Mouse (Mus musculus): ENCODE measurements around the gene Ppp6r2. TPM values are rescaled to one million over a fixed set of nuclear protein-coding genes. Genes with fewer than 3 reads are reported as not detected.
A peak's percentile ranks its signal among the peaks of the same experiment; 100 is the strongest.

Gene Ppp6r2
- polyA plus RNA-seq, 1 experiment from 2014 or later = 26.8 TPM

- H3K9me3 ChIP-seq = no peaks in the 10 kb centered on the region
- H3K27me3 ChIP-seq (replicated peaks; ENCODE audit: low read depth, poor library complexity, severe bottlenecking) = no peaks in the 10 kb centered on the region
- no peak overlapping the region for H3K4me3 ChIP-seq
- WGBS = 88% methylated on average over 5 of the region's 5 CpGs
- H3K4me1 ChIP-seq = peaks cover 49% of the 10 kb centered on the region
- DNase-seq (ENCODE audit: low spot score) = no peak
- 0 out of 2 replicates have a peak overlapping the region, but pooled peaks have one; percentile 37 for H3K27ac ChIP-seq (replicated peaks)
- peaks cover 67% of the 10 kb centered on the region for H3K36me3 ChIP-seq (replicated peaks)
Observed at GRCm38 (mm10) chr15:89184937-89185227, 26.5 kb upstream of the Ppp6r2 start.

DNA sequence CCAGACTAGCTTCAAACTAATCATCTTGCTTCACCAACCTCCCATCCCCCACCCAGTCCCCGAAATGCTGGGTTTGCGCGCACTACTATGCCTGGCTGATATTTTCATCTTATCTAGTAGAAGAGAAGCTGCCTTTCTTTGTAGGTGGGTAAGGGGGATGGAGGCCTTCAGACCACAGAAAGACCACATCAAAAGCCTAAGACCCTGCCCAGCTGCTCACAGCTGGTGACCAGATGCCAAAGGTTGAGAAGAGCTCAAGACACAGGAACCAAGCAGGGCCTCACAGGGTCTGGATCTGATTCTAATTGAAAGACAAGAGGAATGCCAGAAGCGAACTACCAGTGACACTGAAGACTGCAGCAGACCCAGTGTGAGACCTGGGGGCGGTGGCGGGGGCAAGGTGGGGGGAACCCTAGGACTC lies 16.1 kb upstream of the Ppp6r2 start:
- H3K9me3 ChIP-seq = no peaks in the 10 kb centered on the region
- peaks cover 28% of the 10 kb centered on the region for H3K36me3 ChIP-seq (replicated peaks)
- peaks cover 24% of the 10 kb centered on the region for H3K4me1 ChIP-seq
- no peaks in the 10 kb centered on the region for H3K27me3 ChIP-seq (replicated peaks; ENCODE audit: low read depth, poor library complexity, severe bottlenecking)
- WGBS = 16% methylated on average over 6 of the region's 6 CpGs
- DNase-seq (ENCODE audit: low spot score) = peak; percentile 76
- peak overlapping the region; percentile 97 for H3K4me3 ChIP-seq
- H3K27ac ChIP-seq (replicated peaks) = peak overlapping the region; percentile 99

DNA sequence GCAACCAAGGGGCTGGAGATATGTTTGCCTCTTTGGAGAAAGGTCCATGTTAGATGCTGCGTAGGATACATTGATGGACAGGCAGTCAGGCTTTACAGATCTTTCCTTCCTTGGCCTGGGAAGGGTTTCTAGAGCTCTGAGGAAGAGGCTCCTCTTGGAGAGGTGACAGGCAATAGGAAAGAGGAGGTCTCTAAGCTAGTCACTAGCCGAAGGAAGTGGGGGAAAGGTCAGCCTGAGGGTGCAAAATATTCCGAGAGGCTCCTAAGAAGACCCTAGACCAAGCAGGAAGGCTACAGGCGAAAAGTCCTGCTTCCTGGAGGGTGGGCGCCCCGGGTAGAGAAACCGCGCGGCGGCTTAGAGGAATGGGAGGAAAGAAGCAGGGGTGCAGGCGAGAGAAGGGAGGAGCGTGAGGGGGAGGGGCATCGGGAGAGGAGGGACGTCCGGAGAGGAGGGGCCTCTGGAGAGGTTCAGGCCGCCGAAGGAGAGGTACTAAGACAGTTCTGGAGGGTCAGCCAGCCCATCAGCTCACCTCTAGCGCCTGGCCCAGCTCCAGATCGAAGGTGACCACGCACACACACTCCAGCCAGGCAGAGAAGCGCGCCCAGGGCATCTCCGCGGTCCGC lies 15.6 kb upstream of the Ppp6r2 start:
- peaks cover 24% of the 10 kb centered on the region for H3K4me1 ChIP-seq
- H3K36me3 ChIP-seq (replicated peaks) = peaks cover 23% of the 10 kb centered on the region
- H3K27me3 ChIP-seq (replicated peaks; ENCODE audit: low read depth, poor library complexity, severe bottlenecking) = no peaks in the 10 kb centered on the region
- H3K27ac ChIP-seq (replicated peaks) = peak overlapping the region; percentile 99
- under 1% methylated on average over 25 of the region's 25 CpGs for WGBS
- peak; percentile 91 for DNase-seq (ENCODE audit: low spot score)
- H3K4me3 ChIP-seq = peak overlapping the region; percentile 97
- H3K9me3 ChIP-seq = no peaks in the 10 kb centered on the region

GRCm38 (mm10) chr15:89196313-89196706 lies 15.0 kb upstream of the Ppp6r2 start, which contains the start of gene Dennd6b:
Dennd6b (minus strand) TSS chr15:89196496.
- no peaks in the 10 kb centered on the region for H3K27me3 ChIP-seq (replicated peaks; ENCODE audit: low read depth, poor library complexity, severe bottlenecking)
- H3K27ac ChIP-seq (replicated peaks) = peak within 1 kb of the TSS; percentile 99
- DNase-seq (ENCODE audit: low spot score) = peak; percentile 96
- H3K36me3 ChIP-seq (replicated peaks) = peaks cover 18% of the 10 kb centered on the region; the same call in 1 of the 2 replicates
- H3K9me3 ChIP-seq = no peaks in the 10 kb centered on the region
- peaks cover 24% of the 10 kb centered on the region for H3K4me1 ChIP-seq
- peak within 1 kb of the TSS; percentile 97 for H3K4me3 ChIP-seq
- under 1% methylated on average over 38 of the region's 38 CpGs for WGBS

DNA sequence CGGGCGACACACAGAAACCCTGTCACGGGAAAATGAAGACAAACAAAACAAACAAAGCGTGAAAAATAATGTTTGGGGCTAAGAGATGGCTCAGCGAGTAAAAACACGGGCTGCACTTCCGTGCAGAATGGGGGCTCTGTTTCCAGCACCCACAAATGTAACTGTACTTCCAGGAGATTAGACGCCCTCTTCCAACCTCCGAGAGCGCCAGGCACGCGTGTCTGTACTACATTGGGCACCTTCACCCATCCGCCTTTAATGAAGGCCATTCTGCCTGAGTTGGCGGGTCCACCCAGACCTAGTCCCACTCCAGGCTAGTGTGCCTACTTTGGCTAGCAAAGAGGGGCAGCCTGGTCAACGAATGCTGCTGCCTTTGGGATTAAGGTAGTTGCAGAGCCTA lies 14.3 kb upstream of the Ppp6r2 start:
- Histone ChIP-seq H3K27ac (replicated peaks) (peak overlapping the region; percentile 99), H3K27me3 (replicated peaks; ENCODE audit: low read depth, poor library complexity, severe bottlenecking) (no peaks in the 10 kb centered on the region), H3K36me3 (replicated peaks) (peaks cover 13% of the 10 kb centered on the region; the same call in 1 of the 2 replicates), H3K9me3 (0 out of 2 replicates have a peak, but pooled peaks cover under 1% of the 10 kb centered on the region), H3K4me3 (peak overlapping the region; percentile 97), H3K4me1 (peaks cover 24% of the 10 kb centered on the region)
- no peak for DNase-seq (ENCODE audit: low spot score)
- 76% methylated on average over 15 of the region's 15 CpGs for WGBS

- Histone ChIP-seq H3K27me3 (replicated peaks; ENCODE audit: low read depth, poor library complexity, severe bottlenecking) (no peaks in the 10 kb centered on the region), H3K9me3 (peaks cover 5% of the 10 kb centered on the region), H3K4me1 (peaks cover 14% of the 10 kb centered on the region), H3K36me3 (replicated peaks) (no peaks in the 10 kb centered on the region), H3K27ac (replicated peaks) (no peak overlapping the region), H3K4me3 (no peak overlapping the region)
- no peak for DNase-seq (ENCODE audit: low spot score)
- WGBS = 88% methylated on average over 4 of the region's 4 CpGs
Observed at GRCm38 (mm10) chr15:89207457-89207856, 3.9 kb upstream of the Ppp6r2 start.

DNA sequence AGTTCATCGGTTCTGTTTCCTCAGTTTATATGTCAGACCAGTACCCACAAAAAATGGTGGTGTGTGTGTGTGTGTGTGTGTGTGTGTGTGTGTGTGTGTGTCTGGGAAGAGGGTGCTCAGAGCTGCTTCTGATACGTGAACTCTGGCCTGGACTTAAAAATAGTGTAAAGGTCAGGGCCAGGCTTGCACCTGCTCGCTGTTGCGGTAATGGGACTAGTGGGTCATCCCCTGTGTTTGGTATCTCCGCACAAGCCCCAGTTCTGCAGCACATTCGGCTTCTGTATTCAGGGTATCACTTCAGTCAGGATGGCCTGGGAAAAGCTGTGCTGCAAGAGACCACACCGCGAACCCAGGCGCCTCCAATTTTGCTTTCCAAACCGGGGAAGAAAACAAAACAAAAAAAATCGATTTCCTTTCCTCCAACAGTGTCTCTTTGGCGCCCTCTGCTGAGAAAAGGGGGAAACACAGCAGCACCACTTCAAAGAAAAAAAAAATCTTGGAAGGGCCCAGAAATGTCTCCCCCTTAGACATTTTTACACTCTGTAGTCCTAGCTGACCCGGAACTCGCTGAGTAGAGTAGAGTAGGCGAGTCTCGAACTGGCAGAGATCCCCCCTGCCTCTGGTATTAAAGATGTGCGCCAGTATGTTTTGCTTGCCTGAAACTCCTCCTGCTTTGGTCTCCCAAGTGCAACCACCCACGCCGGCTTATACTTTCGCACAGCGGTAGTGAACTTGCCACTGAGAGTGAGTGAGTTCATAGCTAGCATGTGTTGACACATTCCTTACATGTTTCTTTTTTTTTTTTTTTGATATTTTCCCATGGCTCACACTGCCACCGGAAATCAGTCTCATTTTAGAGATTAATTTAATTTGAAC lies 1.2 kb upstream of the Ppp6r2 start:
- H3K4me1 ChIP-seq = peaks cover 22% of the 10 kb centered on the region
- H3K4me3 ChIP-seq = peak overlapping the region; percentile 48
- H3K36me3 ChIP-seq (replicated peaks) = no peaks in the 10 kb centered on the region
- 24% methylated on average over 22 of the region's 22 CpGs for WGBS
- peak; percentile 85 for DNase-seq (ENCODE audit: low spot score)
- no peaks in the 10 kb centered on the region for H3K27me3 ChIP-seq (replicated peaks; ENCODE audit: low read depth, poor library complexity, severe bottlenecking)
- H3K9me3 ChIP-seq = no peaks in the 10 kb centered on the region
- H3K27ac ChIP-seq (replicated peaks) = peak overlapping the region; percentile 75

DNA sequence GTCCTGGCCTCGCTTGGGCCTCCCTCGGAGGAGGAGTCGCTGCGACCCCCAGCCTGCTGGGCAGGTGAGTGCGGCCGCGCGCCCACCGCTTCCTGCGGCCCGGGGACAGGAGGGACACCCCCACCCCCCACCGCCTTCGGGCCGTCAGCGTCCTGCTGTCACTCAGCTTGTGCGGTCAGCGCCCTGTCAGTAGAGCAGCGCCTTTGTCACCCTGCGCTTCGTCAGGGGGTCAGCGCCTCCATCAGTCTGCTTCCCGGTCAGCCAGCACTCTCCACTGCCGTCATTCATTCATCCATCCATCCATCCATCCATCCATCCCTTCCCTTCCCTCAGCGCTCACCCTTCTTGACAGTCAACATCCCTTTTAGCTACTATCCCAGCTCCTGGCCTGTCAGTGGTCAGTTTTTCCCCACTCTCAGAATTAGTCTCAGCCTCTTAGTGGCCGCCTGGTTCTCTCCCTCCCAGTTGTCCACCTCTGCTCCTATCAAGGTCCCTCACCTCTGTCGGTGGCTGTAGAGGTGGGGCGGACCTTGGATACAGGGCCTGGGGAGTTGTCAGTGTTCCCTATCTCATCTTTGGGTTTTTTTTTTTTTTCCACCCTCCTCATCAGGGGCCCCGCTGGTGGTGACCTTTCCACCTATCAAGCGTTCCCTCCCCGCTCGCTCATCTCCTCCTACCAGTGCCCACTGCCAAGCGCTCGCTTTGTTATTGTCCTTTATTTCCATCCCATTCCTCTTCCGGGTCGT lies 536 bp downstream of the Ppp6r2 start:
- DNase-seq (ENCODE audit: low spot score) = peak; percentile 15
- WGBS = 1% methylated on average over 35 of the region's 35 CpGs
- Histone ChIP-seq H3K27ac (replicated peaks) (peak overlapping the region; percentile 97), H3K4me1 (peaks cover 22% of the 10 kb centered on the region), H3K27me3 (replicated peaks; ENCODE audit: low read depth, poor library complexity, severe bottlenecking) (no peaks in the 10 kb centered on the region), H3K4me3 (peak overlapping the region; percentile 95), H3K36me3 (replicated peaks) (peaks cover 16% of the 10 kb centered on the region), H3K9me3 (no peaks in the 10 kb centered on the region)

- Histone ChIP-seq H3K9me3 (no peaks in the 10 kb centered on the region), H3K27ac (replicated peaks) (no peak overlapping the region), H3K27me3 (replicated peaks; ENCODE audit: low read depth, poor library complexity, severe bottlenecking) (no peaks in the 10 kb centered on the region), H3K36me3 (replicated peaks) (peaks cover 20% of the 10 kb centered on the region), H3K4me1 (peaks cover 22% of the 10 kb centered on the region), H3K4me3 (peak overlapping the region; percentile 95)
- no peak for DNase-seq (ENCODE audit: low spot score)
- 51% methylated on average over 6 of the region's 6 CpGs for WGBS
Observed at GRCm38 (mm10) chr15:89212495-89212894, 1.1 kb downstream of the Ppp6r2 start.

- Histone ChIP-seq H3K27me3 (replicated peaks; ENCODE audit: low read depth, poor library complexity, severe bottlenecking) (no peaks in the 10 kb centered on the region), H3K36me3 (replicated peaks) (peaks cover 23% of the 10 kb centered on the region), H3K27ac (replicated peaks) (no peak overlapping the region), H3K4me1 (peaks cover 22% of the 10 kb centered on the region), H3K4me3 (no peak overlapping the region), H3K9me3 (no peaks in the 10 kb centered on the region)
- 89% methylated on average over 3 of the region's 3 CpGs for WGBS
- DNase-seq (ENCODE audit: low spot score) = no peak
Observed at GRCm38 (mm10) chr15:89213517-89213916, 2.2 kb downstream of the Ppp6r2 start.

DNA sequence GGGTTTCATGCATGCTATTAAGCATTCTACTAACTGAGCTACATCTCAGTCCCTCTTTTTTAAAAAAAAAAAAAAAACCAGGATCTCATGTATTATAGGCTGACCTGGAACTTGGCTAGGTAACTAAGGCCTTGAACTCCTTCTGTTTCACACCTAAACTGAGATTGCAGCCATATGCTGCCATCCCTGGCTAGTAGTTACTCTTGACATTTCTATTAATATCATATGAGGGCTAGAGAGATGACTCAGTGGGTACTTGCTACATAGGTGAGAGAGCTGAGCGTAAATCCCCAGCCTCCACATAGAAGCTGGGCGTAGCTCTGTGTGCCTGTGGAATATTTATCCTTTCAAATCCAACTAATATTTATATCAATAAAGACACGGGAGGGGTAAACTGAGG lies 3.6 kb downstream of the Ppp6r2 start:
- Histone ChIP-seq H3K4me3 (no peak overlapping the region), H3K27ac (replicated peaks) (no peak overlapping the region), H3K9me3 (no peaks in the 10 kb centered on the region), H3K4me1 (peaks cover 20% of the 10 kb centered on the region), H3K36me3 (replicated peaks) (peaks cover 23% of the 10 kb centered on the region), H3K27me3 (replicated peaks; ENCODE audit: low read depth, poor library complexity, severe bottlenecking) (no peaks in the 10 kb centered on the region)
- WGBS = 93% methylated on average over 3 of the region's 3 CpGs
- DNase-seq (ENCODE audit: low spot score) = no peak

DNA sequence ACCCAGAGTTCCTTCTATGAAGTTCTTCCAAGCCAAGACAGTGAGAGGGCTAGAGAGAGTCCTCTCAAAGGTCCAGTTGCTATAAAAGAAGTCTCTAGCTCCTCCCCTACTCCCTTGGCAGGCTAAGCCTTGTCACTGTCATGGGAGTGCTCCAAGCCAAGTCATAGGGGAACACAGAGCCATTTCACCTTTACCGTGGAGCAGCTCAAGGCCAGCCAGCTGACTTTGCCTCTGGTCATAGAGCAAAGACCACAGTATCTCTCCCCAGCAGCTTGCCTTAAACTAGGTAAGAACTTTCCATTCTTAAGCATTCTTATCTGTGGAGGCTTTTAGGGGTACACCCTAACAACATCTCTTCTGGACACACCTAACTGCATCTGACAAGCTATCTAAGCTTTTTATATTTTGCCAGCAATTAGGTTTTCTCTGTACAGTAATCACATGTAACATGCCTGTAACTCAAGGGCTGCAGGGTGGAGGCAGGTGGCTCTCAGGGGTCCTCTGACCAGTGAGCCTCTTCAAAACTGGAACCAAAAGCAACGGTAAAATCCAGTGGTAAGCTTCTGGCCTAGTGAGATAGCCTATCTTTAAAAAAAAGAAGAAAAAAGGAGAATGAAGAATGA lies 4.4 kb downstream of the Ppp6r2 start:
- Histone ChIP-seq H3K27ac (replicated peaks) (no peak overlapping the region), H3K27me3 (replicated peaks; ENCODE audit: low read depth, poor library complexity, severe bottlenecking) (no peaks in the 10 kb centered on the region), H3K36me3 (replicated peaks) (peaks cover 23% of the 10 kb centered on the region), H3K4me3 (no peak overlapping the region), H3K9me3 (no peaks in the 10 kb centered on the region), H3K4me1 (peaks cover 16% of the 10 kb centered on the region)
- no peak for DNase-seq (ENCODE audit: low spot score)
- 84% methylated on average over 2 of the region's 2 CpGs for WGBS
